Mouse (Mus musculus): ENCODE data around the gene Arfgef3. TPM values are rescaled to one million over a fixed set of nuclear protein-coding genes. Genes with fewer than 3 reads are reported as not detected.

Gene Arfgef3
- polyA plus RNA-seq (2012; rRNA removed): 6.2 and 7.2 TPM in 2 replicates

GRCm38 (mm10) chr10:18743286-18744142 lies at the start of gene Arfgef3:
Gene Arfgef3, minus strand, starts transcription at chr10:18743949.

GRCm38 (mm10) chr10:18786693-18787092 lies 42.9 kb upstream of the Arfgef3 start, which contains the start of gene Gm4922:
Gene Gm4922, minus strand, starts transcription at chr10:18786793.

GRCm38 (mm10) chr10:18545813-18546235 lies 197.9 kb downstream of the Arfgef3 start, which contains the start of gene Hebp2:
Gene Hebp2, minus strand, starts transcription at chr10:18546076.

Other genes starting within 250 kb of the Arfgef3 start
- gene Hebp2, start 197.9 kb downstream of the Arfgef3 start, polyA plus RNA-seq (2012; rRNA removed): 3.0 and 6.2 TPM in 2 replicates
- gene Gm4922, start 42.8 kb upstream of the Arfgef3 start, polyA plus RNA-seq (2012; rRNA removed): not detected in 2 replicates
- 282 and 347 TPM in 2 replicates for gene Perp, start 101.1 kb upstream of the Arfgef3 start, polyA plus RNA-seq (2012; rRNA removed)